Mouse (Mus musculus): Measurements from ENCODE around the gene Sdhb. TPM values are rescaled to one million over a fixed set of nuclear protein-coding genes. Genes with fewer than 3 reads are reported as not detected.

Sdhb gene
- total and polyA plus RNA-seq, 3 experiments: 292 to 414 (median 342) TPM

- no peak for DNase-seq (ENCODE audit: low read depth, low spot score)
- H3K36me3 ChIP-seq (ENCODE audit: control insufficient read depth in 1 of 2, insufficient read depth in 2 of 2, low read length in 2 of 2): peaks cover 0 to 12% of the 10 kb centered on the region in 2 experiments; a peak in 2 of 4 replicates
- no peaks in the 10 kb centered on the region for H3K27me3 ChIP-seq (ENCODE audit: control insufficient read depth in 1 of 2, insufficient read depth in 2 of 2, low read length in 2 of 2)
- no peak overlapping the region for H3K27ac ChIP-seq (ENCODE audit: control insufficient read depth, low read depth, low read length)
- no peak overlapping the region for H3K9ac ChIP-seq (ENCODE audit: control insufficient read depth, low read depth, low read length, poor library complexity, severe bottlenecking)
- peaks cover 5 to 23% of the 10 kb centered on the region in 2 experiments; a peak in 3 of 4 replicates for H3K4me1 ChIP-seq (ENCODE audit: control insufficient read depth in 1 of 2, insufficient read depth in 2 of 2, low read length in 2 of 2)
- no peaks in the 10 kb centered on the region for H3K9me3 ChIP-seq (replicated peaks; ENCODE audit: insufficient read depth, low read length)
- TF ChIP-seq SMC3 (IDR thresholded peaks at IDR 0.05; ENCODE audit: low read depth, low read length) (no peak), ZNF384 (IDR thresholded peaks at IDR 0.05; ENCODE audit: low read depth, low read length) (no peak), MAZ (IDR thresholded peaks at IDR 0.05; ENCODE audit: low read depth, low read length) (no peak), MYC (IDR thresholded peaks at IDR 0.05; ENCODE audit: low read depth, low read length) (no peak), JUND (IDR thresholded peaks at IDR 0.05; ENCODE audit: low read depth, low read length) (no peak), SIN3A (IDR thresholded peaks at IDR 0.05; ENCODE audit: low read length) (no peak), ZC3H11A (IDR thresholded peaks at IDR 0.05; ENCODE audit: low read depth, low read length) (no peak), POLR2A (IDR thresholded peaks at IDR 0.05; ENCODE audit: control insufficient read depth in 1 of 2, insufficient read depth in 1 of 2, low read depth in 1 of 2, low read length in 2 of 2, poor library complexity in 1 of 2) (no peak), EP300 (IDR thresholded peaks at IDR 0.05; ENCODE audit: low read depth in 1 of 2, low read length in 2 of 2) (no peak), USF2 (IDR thresholded peaks at IDR 0.05; ENCODE audit: borderline replicate concordance in 1 of 2, insufficient read depth in 1 of 2, low read depth in 1 of 2, low read length in 2 of 2) (no peak), MAX (IDR thresholded peaks at IDR 0.05; ENCODE audit: low read length) (no peak), GABPA (IDR thresholded peaks at IDR 0.05; ENCODE audit: low read depth, low read length) (no peak), MXI1 (IDR thresholded peaks at IDR 0.05; ENCODE audit: low read depth, low read length) (no peak), ZKSCAN1 (IDR thresholded peaks at IDR 0.05; ENCODE audit: low read depth, low read length) (no peak), ETS1 (IDR thresholded peaks at IDR 0.05; ENCODE audit: low read depth, low read length) (no peak), TAL1 (IDR thresholded peaks at IDR 0.05; ENCODE audit: low read length) (no peak)
- no peak overlapping the region for H3K4me3 ChIP-seq (ENCODE audit: control insufficient read depth in 1 of 2, insufficient read depth in 1 of 2, low read depth in 2 of 2, low read length in 2 of 2)
- H3K79me2 ChIP-seq (ENCODE audit: control insufficient read depth, insufficient read depth, low read length, poor library complexity): no peaks in the 10 kb centered on the region
Observed at GRCm38 (mm10) chr4:140944356-140944755, 16.6 kb upstream of the Sdhb start.

GRCm38 (mm10) chr4:140944961-140945442 lies 16.0 kb upstream of the Sdhb start:
- H3K36me3 ChIP-seq (ENCODE audit: control insufficient read depth in 1 of 2, insufficient read depth in 2 of 2, low read length in 2 of 2): peaks cover 0 to 12% of the 10 kb centered on the region in 2 experiments; a peak in 2 of 4 replicates
- H3K9me3 ChIP-seq (replicated peaks; ENCODE audit: insufficient read depth, low read length): no peaks in the 10 kb centered on the region
- peak; percentile 48 for DNase-seq (ENCODE audit: low read depth, low spot score)
- H3K4me3 ChIP-seq (ENCODE audit: control insufficient read depth in 1 of 2, insufficient read depth in 1 of 2, low read depth in 2 of 2, low read length in 2 of 2): no peak overlapping the region; a peak in 1 of 4 replicates
- peak overlapping the region; percentile 35 for H3K27ac ChIP-seq (ENCODE audit: control insufficient read depth, low read depth, low read length)
- no peaks in the 10 kb centered on the region for H3K79me2 ChIP-seq (ENCODE audit: control insufficient read depth, insufficient read depth, low read length, poor library complexity)
- peaks cover 5 to 23% of the 10 kb centered on the region in 2 experiments; a peak in 3 of 4 replicates for H3K4me1 ChIP-seq (ENCODE audit: control insufficient read depth in 1 of 2, insufficient read depth in 2 of 2, low read length in 2 of 2)
- TF ChIP-seq TBP (IDR thresholded peaks at IDR 0.05; ENCODE audit: low read depth, low read length) (0 out of 2 replicates have a peak, but pooled peaks have one; percentile 42), HCFC1 (IDR thresholded peaks at IDR 0.05; ENCODE audit: low read depth, low read length) (no peak), POLR2A (IDR thresholded peaks at IDR 0.05; ENCODE audit: control insufficient read depth in 1 of 2, insufficient read depth in 1 of 2, low read depth in 1 of 2, low read length in 2 of 2, poor library complexity in 1 of 2) (no peak), UBTF (IDR thresholded peaks at IDR 0.05; ENCODE audit: borderline replicate concordance, insufficient read depth, low read depth, low read length) (no peak), MYB (IDR thresholded peaks at IDR 0.05; ENCODE audit: low read depth, low read length) (no peak), ZNF384 (IDR thresholded peaks at IDR 0.05; ENCODE audit: low read depth, low read length) (no peak)
- H3K27me3 ChIP-seq (ENCODE audit: control insufficient read depth in 1 of 2, insufficient read depth in 2 of 2, low read length in 2 of 2): no peaks in the 10 kb centered on the region
- H3K9ac ChIP-seq (ENCODE audit: control insufficient read depth, low read depth, low read length, poor library complexity, severe bottlenecking): peak overlapping the region; percentile 26; the same call in 1 of the 2 replicates
